Mouse (Mus musculus) CD8-positive naive resting alpha-beta T cell, adult 57 days (primary cell): Measurements from ENCODE around the gene Gm21650. TPM values are rescaled to one million over a fixed set of nuclear protein-coding genes. Genes with fewer than 3 reads are reported as not detected.

Experiments used
- total RNA-seq: library from RNA; stranded (reverse); gene quantifications from one replicate; pipeline ENCODE4 v1.2.4, GENCODE M21; 2023

The Gm21650 gene
- total RNA-seq: not detected

GRCm38 (mm10) chrY:77692508-77692907 lies at the start of gene Gm21650:
TSS of gene Gm21650 (plus strand) at chrY:77692808.

